Mouse (Mus musculus): ENCODE data around the gene Kctd17.

- TF ChIP-seq CTCF (IDR thresholded peaks at IDR 0.05; ENCODE audit: low read depth): no peak
- no peak for TF ChIP-seq EP300 (IDR thresholded peaks at IDR 0.05; ENCODE audit: low read depth)
Observed at GRCm38 (mm10) chr15:78479470-78479869, 51.1 kb downstream of the Kctd17 start.
